Mouse (Mus musculus): Measurements from ENCODE around the gene Ifnk.

- no peak for TF ChIP-seq CTCF (IDR thresholded peaks at IDR 0.05; ENCODE audit: borderline replicate concordance, extremely low read depth, insufficient read depth, insufficient read length)
- no peak for TF ChIP-seq POLR2A (IDR thresholded peaks at IDR 0.05; ENCODE audit: borderline replicate concordance, extremely low read depth, insufficient read depth, insufficient read length, poor library complexity, severe bottlenecking)
Measured at GRCm38 (mm10) chr4:35201700-35202099, 49.8 kb downstream of the Ifnk start.
